Mouse (Mus musculus) hindbrain, postnatal 0 days (tissue): ENCODE measurements at regions not wholly inside any gene's neighbourhood (a gene's known extent, or its start where the extent isn't known, plus 50 kb on each side); places are given as distances from the start of the nearest gene placed in this dataset.

ENCODE experiments used
- ATAC-seq: fragments of 200-750 bp; cut with Nextera tagmentation; 2 replicates; pipeline ENCODE4 v1.8.0; 2017; ENCODE audit warnings: mild to moderate bottlenecking, moderate TSS enrichment, moderate library complexity
- DNase-seq: peaks from one replicate; pipeline ENCODE4 v3.0.0-alpha.2; 2015; ENCODE audit warnings: low spot score
- H3K27ac ChIP-seq: fragments of 300-500 bp; sonication (generic); 2 replicates; pipeline ENCODE4 v1.5.1; 2014; ENCODE audit warnings: mild to moderate bottlenecking
- H3K27me3 ChIP-seq: fragments of 300-500 bp; sonication (generic); 2 replicates; pipeline ENCODE4 v1.6.1; 2014; ENCODE audit warnings: low read length, mixed read lengths; ENCODE audit not compliant: insufficient read depth
- H3K36me3 ChIP-seq: fragments of 300-500 bp; sonication (generic); 2 replicates; pipeline ENCODE4 v1.6.1; 2014; ENCODE audit warnings: low read length, mixed read lengths; ENCODE audit not compliant: insufficient read depth
- H3K4me1 ChIP-seq: fragments of 300-500 bp; sonication (generic); 2 replicates; pipeline ENCODE4 v1.6.1; 2014; ENCODE audit warnings: antibody characterized with exemption, low read length, mixed read lengths; ENCODE audit not compliant: insufficient read depth
- H3K4me2 ChIP-seq: fragments of 300-500 bp; sonication (generic); 2 replicates; pipeline ENCODE4 v1.6.1; 2014; ENCODE audit warnings: low read depth, mild to moderate bottlenecking, low read length, moderate library complexity, mixed read lengths
- H3K4me3 ChIP-seq: fragments of 300-500 bp; sonication (generic); 2 replicates; pipeline ENCODE4 v1.5.1; 2014; ENCODE audit warnings: low read length
- H3K9ac ChIP-seq: fragments of 300-500 bp; sonication (generic); replicated peaks from 2 replicates; pipeline ENCODE4 v1.6.1; 2014; ENCODE audit warnings: mild to moderate bottlenecking, low read length, moderate library complexity, mixed read lengths
- H3K9me3 ChIP-seq: fragments of 300-500 bp; sonication (generic); 2 replicates; pipeline ENCODE4 v1.6.1; 2016; ENCODE audit warnings: low read length, mixed read lengths
- CTCF ChIP-seq: IDR thresholded peaks from 2 replicates; pipeline ENCODE4 v1.5.1; 2016; ENCODE audit warnings: antibody characterized with exemption, control low read depth, low read depth
- WGBS: fragments of 180-500 bp; shearing (Covaris S2); extraction: QIAGEN DNeasy Blood & Tissue Kit; methylation state at CpG from one replicate; pipeline ENCODE4 v1.1.7; 2014; 5-methylcytosine and 5-hydroxymethylcytosine counted together

DNA sequence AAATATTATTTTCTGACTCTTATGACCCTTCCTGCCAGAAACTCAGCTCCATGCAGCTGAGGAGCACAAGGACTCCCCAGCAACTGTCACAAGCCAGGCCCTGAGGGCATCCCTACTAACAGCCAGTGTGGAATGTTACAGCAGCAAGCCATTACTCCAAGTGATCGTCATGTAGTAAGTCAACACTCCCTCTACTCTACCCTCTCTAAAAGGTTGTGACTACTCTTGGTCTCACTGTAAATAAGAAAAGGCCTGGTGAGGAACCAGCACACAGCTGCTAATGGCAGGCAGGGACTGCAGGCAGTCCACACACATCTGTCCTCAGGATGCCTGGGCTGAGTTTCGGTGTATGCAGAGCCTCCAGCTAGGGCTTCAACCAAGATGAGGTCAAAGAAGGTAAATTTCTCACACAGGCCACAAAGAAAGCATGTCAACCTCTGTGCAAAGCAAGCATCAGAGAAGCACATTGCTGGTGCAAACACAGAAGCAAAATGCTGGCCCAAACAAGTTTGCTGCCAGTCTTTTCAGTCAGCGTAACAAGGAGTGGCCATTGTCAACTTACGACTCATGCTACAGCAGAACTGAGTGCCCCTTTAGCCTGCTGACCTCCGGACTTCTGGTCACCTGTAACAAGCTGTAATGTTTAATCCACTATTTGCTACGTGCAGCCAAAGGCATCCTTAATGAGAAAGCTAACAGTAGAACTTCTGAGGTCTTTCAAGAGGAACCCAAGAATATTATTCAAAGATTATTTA lies 62.9 kb upstream of the Ercc4 start:
- DNase-seq (no peak), ATAC-seq (no peak)
- Histone ChIP-seq H3K9ac (no peak overlapping the region), H3K4me1 (no peaks in the 10 kb centered on the region), H3K9me3 (no peaks in the 10 kb centered on the region), H3K27ac (no peak overlapping the region), H3K27me3 (no peaks in the 10 kb centered on the region), H3K4me2 (no peak overlapping the region), H3K36me3 (no peaks in the 10 kb centered on the region), H3K4me3 (no peak overlapping the region)
- 82% methylated on average over 6 of the region's 6 CpGs for WGBS
- TF ChIP-seq CTCF, result no peak

DNA sequence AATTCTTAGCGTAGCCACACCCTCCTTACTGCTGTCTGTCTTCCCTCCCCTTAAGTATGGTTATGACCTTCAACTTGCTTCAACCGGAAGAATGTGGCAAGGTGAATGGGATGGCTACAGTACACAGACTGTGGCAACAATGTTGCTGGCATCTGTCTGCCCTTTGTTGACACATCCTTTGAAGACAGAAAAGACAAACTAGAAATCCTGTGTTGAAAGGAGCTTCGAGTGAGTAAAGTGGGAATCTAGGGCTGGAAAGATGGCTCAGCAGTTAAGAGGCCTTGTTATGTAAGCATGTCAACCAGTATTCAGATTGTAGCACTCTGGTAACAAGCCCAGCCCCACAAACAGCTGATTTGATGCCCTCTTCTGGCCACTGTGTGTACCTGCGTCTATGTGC lies 60.2 kb upstream of the Ercc4 start:
- Histone ChIP-seq H3K4me1 (no peaks in the 10 kb centered on the region), H3K4me3 (no peak overlapping the region), H3K36me3 (no peaks in the 10 kb centered on the region), H3K27ac (no peak overlapping the region), H3K27me3 (no peaks in the 10 kb centered on the region), H3K9ac (no peak overlapping the region), H3K9me3 (no peaks in the 10 kb centered on the region), H3K4me2 (no peak overlapping the region)
- no peak for ATAC-seq
- no peak for TF ChIP-seq CTCF
- 96% methylated on average over 4 of the region's 4 CpGs for WGBS
- no peak for DNase-seq

DNA sequence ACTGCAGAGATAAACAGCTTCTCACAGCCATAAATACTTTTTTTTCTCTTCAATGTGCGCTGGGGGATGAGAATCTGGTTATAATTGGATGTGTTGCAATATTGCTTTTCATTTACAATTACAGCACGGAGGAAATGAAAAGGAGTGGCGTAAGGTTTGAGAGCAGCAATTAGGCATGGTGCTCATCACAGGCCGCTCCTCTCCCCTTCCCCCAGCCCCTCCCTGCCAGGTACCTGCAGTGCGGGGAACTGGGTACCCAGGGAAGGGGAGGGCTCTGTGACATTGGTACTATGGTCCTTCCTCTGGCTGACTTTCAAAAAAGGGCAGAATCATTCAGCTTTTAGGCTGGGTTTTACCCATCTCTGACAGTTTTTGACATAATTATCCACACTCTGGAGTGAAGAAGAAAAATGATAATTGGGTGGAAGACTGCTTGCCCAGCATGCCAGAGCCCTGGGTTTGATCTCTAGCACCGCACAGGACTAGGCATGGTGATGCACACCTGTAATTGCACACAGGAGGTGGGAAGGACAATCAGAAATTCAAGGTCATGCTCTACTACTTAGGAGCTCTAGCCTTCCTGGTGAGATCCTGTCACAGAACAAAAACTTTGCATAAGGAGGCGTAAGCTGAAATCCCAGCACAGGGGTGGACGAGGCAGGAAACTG lies 59.1 kb upstream of the Ercc4 start:
- DNase-seq (peak; percentile 7), ATAC-seq (no peak)
- TF ChIP-seq CTCF, result no peak
- Histone ChIP-seq H3K36me3 (no peaks in the 10 kb centered on the region), H3K9ac (no peak overlapping the region), H3K27ac (no peak overlapping the region), H3K4me2 (no peak overlapping the region), H3K9me3 (no peaks in the 10 kb centered on the region), H3K4me3 (no peak overlapping the region), H3K27me3 (no peaks in the 10 kb centered on the region), H3K4me1 (0 out of 2 replicates have a peak, but pooled peaks cover 3% of the 10 kb centered on the region)
- whole genome bisulfite sequencing, result 57% methylated on average over 8 of the region's 8 CpGs

DNA sequence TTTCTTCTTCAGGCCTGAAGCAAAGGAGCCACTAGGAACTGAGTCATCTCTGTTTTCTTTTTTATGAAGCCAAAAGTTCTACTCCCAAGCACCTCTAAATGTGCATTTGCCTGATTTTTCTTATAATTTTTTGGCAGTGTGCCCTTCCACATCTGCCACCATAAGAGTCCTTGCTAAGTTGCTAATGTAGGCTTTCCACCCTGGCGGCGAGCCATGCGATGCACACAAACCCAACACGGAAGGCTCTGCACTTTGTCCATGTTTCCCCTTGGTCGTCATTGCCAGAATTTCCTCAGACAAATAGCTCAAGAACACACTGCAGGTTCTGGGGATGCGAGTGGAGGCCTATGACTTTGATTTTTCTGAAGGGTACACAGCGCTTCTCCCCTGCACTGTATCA lies 54.5 kb upstream of the Ercc4 start:
- H3K36me3 ChIP-seq, result no peaks in the 10 kb centered on the region
- 0 out of 2 replicates have a peak, but pooled peaks cover 3% of the 10 kb centered on the region for H3K4me1 ChIP-seq
- no peak for TF ChIP-seq CTCF
- H3K4me3 ChIP-seq, result no peak overlapping the region
- H3K9me3 ChIP-seq, result no peaks in the 10 kb centered on the region
- ATAC-seq (no peak), DNase-seq (no peak)
- no peak overlapping the region for H3K27ac ChIP-seq
- H3K27me3 ChIP-seq, result no peaks in the 10 kb centered on the region
- no peak overlapping the region for H3K9ac ChIP-seq
- no peak overlapping the region for H3K4me2 ChIP-seq
- 79% methylated on average over 7 of the region's 7 CpGs for WGBS
